Comparison of ENCODE assay signal across 27 mouse cellular contexts in the genomic region with DNA sequence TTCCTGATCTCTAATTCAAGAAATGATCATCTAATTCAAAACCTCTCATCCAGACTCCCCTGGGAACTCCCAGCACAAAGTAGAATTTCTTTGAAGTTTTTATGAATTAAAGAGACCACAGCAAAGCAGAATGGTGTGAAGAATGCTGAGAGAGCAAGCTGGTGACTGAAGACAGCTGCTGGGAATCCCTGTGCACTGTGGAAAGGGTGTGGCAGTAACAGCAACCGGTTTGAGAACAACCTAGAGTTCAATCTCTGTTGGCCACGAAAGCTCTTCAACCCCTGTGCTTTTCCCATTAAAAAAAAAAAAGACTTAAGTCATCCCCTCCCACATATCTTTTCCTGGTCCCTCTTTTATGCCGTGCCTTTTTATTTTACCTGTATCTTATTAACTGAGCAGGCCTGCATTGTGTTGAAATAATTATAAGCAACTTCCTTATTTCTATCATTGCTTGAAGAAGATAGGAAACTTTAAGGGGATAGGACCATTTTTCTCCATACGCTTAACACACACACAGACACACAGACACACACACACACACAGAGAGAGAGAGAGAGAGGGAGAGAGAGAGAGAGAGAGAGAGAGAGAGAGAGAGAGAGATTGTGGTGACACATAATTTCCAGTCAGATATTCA. TPM values are rescaled to one million over a fixed set of nuclear protein-coding genes. Genes with fewer than 3 reads are reported as not detected.
DNase-seq lines count a peak whose midpoint lies in the region; ATAC-seq and TF ChIP-seq lines count a peak whose summit lies in the region.
"Had no signal": no experiment of that assay in that cellular context is flagged by ENCODE, and none has a peak within 500 bp of the region (broad histone marks: within the 10 kb centered on the region; RNA-seq: fewer than 3 reads in every experiment).

No protein-coding gene starts in this region.

- no peaks in the 10 kb centered on the region for H3K9me3 ChIP-seq in intestine, embryonic 15.5 days
- H3K9me3 ChIP-seq in intestine, postnatal 0 days (ENCODE audit: control insufficient read depth): no peaks in the 10 kb centered on the region
- H3K9me3 ChIP-seq in forebrain, embryonic 12.5 days: no peaks in the 10 kb centered on the region
- H3K9me3 ChIP-seq: embryonic facial prominence, embryonic 12.5 days; embryonic facial prominence, embryonic 15.5 days; forebrain, embryonic 15.5 days; G1E; heart, embryonic 10.5 days; heart, embryonic 13.5 days; hindbrain, embryonic 12.5 days; hindbrain, embryonic 15.5 days had no signal

- no peak overlapping the region for H3K27ac ChIP-seq in intestine, embryonic 15.5 days
- no peak overlapping the region for H3K27ac ChIP-seq in intestine, postnatal 0 days (ENCODE audit: low read depth, low read length)
- no peak overlapping the region for H3K27ac ChIP-seq in forebrain, embryonic 12.5 days
- H3K27ac ChIP-seq: embryonic facial prominence, embryonic 12.5 days; embryonic facial prominence, embryonic 15.5 days; forebrain, embryonic 15.5 days; gastrocnemius, adult 2 months; heart, adult 2 months; heart, embryonic 10.5 days; heart, embryonic 13.5 days; hindbrain, embryonic 12.5 days; hindbrain, embryonic 15.5 days had no signal

- no peak overlapping the region for H3K4me2 ChIP-seq in intestine, embryonic 15.5 days (replicated peaks)
- H3K4me2 ChIP-seq in intestine, postnatal 0 days (replicated peaks; ENCODE audit: low read depth): no peak overlapping the region
- no peak overlapping the region for H3K4me2 ChIP-seq in forebrain, embryonic 12.5 days
- H3K4me2 ChIP-seq: embryonic facial prominence, embryonic 12.5 days; embryonic facial prominence, embryonic 15.5 days; forebrain, embryonic 15.5 days; heart, embryonic 13.5 days; hindbrain, embryonic 12.5 days; hindbrain, embryonic 15.5 days had no signal

- ATAC-seq in intestine, embryonic 15.5 days: peak; percentile 47
- ATAC-seq in intestine, postnatal 0 days: no peak
- ATAC-seq in megakaryocyte progenitor cell, adult 5-6 weeks (replicated peaks; ENCODE audit: poor library complexity): peak; percentile 52
- ATAC-seq in forebrain, embryonic 12.5 days (ENCODE audit: low FRiP score): no peak
- ATAC-seq: forebrain, embryonic 15.5 days had no signal

- no peaks in the 10 kb centered on the region for H3K36me3 ChIP-seq in intestine, embryonic 15.5 days
- no peaks in the 10 kb centered on the region for H3K36me3 ChIP-seq in intestine, postnatal 0 days (ENCODE audit: control insufficient read depth, insufficient read depth)
- H3K36me3 ChIP-seq in forebrain, embryonic 12.5 days (replicated peaks): no peaks in the 10 kb centered on the region
- H3K36me3 ChIP-seq: embryonic facial prominence, embryonic 12.5 days; embryonic facial prominence, embryonic 15.5 days; forebrain, embryonic 15.5 days; heart, embryonic 10.5 days; heart, embryonic 13.5 days; hindbrain, embryonic 12.5 days; hindbrain, embryonic 15.5 days had no signal

- DNase-seq in MEL-GATA-1-ER (ENCODE audit: extremely low read depth, low read depth): peak; percentile 49
- no peak for DNase-seq in adrenal gland, adult (ENCODE audit: inconsistent age in 2 of 2, low spot score in 1 of 2)
- DNase-seq: adrenal gland, adult 2 months; adrenal gland, postnatal 14 days; cerebellum, adult 11 months; cerebellum, adult 2 months; cerebellum, adult 9-11 months; cerebellum, postnatal 25 days; gastrocnemius, adult 2 months; gastrocnemius, postnatal 14 days; heart, adult 2 months; heart, postnatal 14 days; heart, postnatal 4 days; kidney, adult 2 months had no signal

- WGBS in intestine, embryonic 15.5 days: 60% methylated on average over 4 of the region's 4 CpGs
- WGBS in intestine, postnatal 0 days: 52% methylated on average over 4 of the region's 4 CpGs
- 77% methylated on average over 4 of the region's 4 CpGs for WGBS in forebrain, embryonic 12.5 days

- H3K4me1 ChIP-seq in intestine, embryonic 15.5 days (replicated peaks): no peaks in the 10 kb centered on the region
- H3K4me1 ChIP-seq in intestine, postnatal 0 days (replicated peaks; ENCODE audit: control insufficient read depth, insufficient read depth, low read length): no peaks in the 10 kb centered on the region
- H3K4me1 ChIP-seq in forebrain, embryonic 12.5 days: 0 out of 2 replicates have a peak, but pooled peaks cover 3% of the 10 kb centered on the region
- H3K4me1 ChIP-seq: embryonic facial prominence, embryonic 12.5 days; embryonic facial prominence, embryonic 15.5 days; heart, embryonic 10.5 days; hindbrain, embryonic 12.5 days; hindbrain, embryonic 15.5 days had no signal

- no peaks in the 10 kb centered on the region for H3K27me3 ChIP-seq in intestine, embryonic 15.5 days (replicated peaks)
- no peaks in the 10 kb centered on the region for H3K27me3 ChIP-seq in intestine, postnatal 0 days (replicated peaks; ENCODE audit: control insufficient read depth, insufficient read depth, low read length)
- H3K27me3 ChIP-seq in forebrain, embryonic 12.5 days: peaks cover 17% of the 10 kb centered on the region
- H3K27me3 ChIP-seq: CH12.LX; embryonic facial prominence, embryonic 15.5 days; forebrain, embryonic 15.5 days; heart, embryonic 13.5 days had no signal

- H3K9ac ChIP-seq in intestine, embryonic 15.5 days: no peak overlapping the region
- H3K9ac ChIP-seq in intestine, postnatal 0 days (ENCODE audit: low read depth, low read length): no peak overlapping the region
- H3K9ac ChIP-seq in forebrain, embryonic 12.5 days: no peak overlapping the region
- H3K9ac ChIP-seq: embryonic facial prominence, embryonic 12.5 days; embryonic facial prominence, embryonic 15.5 days; forebrain, embryonic 15.5 days; heart, embryonic 13.5 days; hindbrain, embryonic 12.5 days; hindbrain, embryonic 15.5 days had no signal

- H3K4me3 ChIP-seq in intestine, embryonic 15.5 days (replicated peaks): no peak overlapping the region
- no peak overlapping the region for H3K4me3 ChIP-seq in intestine, postnatal 0 days (ENCODE audit: low read depth, low read length)
- no peak overlapping the region for H3K4me3 ChIP-seq in forebrain, embryonic 12.5 days (replicated peaks)
- H3K4me3 ChIP-seq: embryonic facial prominence, embryonic 12.5 days; embryonic facial prominence, embryonic 15.5 days; forebrain, embryonic 15.5 days; gastrocnemius, adult 2 months; heart, adult 2 months; heart, embryonic 10.5 days; heart, embryonic 13.5 days; hindbrain, embryonic 12.5 days; hindbrain, embryonic 15.5 days had no signal

- no peak for TF ChIP-seq CTCF in intestine, postnatal 0 days (IDR thresholded peaks at IDR 0.05; ENCODE audit: low read depth)

RNA-seq across cellular contexts. Expression of gene Ammecr1, which starts 6.7 kb away (rescaled TPM):
- 9.8 and 11.0 TPM in 2 replicates for polyA plus RNA-seq in intestine, embryonic 15.5 days (2015; fragmentation: Nextera tagmentation; extraction: Ambion mirVana)
- 4.0 and 4.8 TPM in 2 replicates for polyA plus RNA-seq in intestine, postnatal 0 days (2015; fragmentation: Nextera tagmentation; extraction: Ambion mirVana)
- total RNA-seq in megakaryocyte progenitor cell, adult 5-6 weeks (2015): 26.4 and 28.5 TPM in 2 replicates
- total RNA-seq in megakaryocyte progenitor cell, adult 5-6 weeks (2017): 11.1 and 13.1 TPM in 2 replicates
- 11.3 and 12.7 TPM in 2 replicates for polyA plus RNA-seq in forebrain, embryonic 12.5 days (2016; fragmentation: Nextera tagmentation; extraction: Ambion mirVana)

Comparison
In these comparisons a context has a peak if more than half of its experiments do, and no peak if none do; other contexts are left out.
1. ATAC-seq: peak in intestine, embryonic 15.5 days (single experiment) and megakaryocyte progenitor cell, adult 5-6 weeks (single experiment); none in intestine, postnatal 0 days (single experiment) and forebrain, embryonic 12.5 days (single experiment).